Mouse (Mus musculus) kidney, embryonic 14.5 days (tissue): Measurements from ENCODE around the gene Pcdh8. TPM values are rescaled to one million over a fixed set of nuclear protein-coding genes. Genes with fewer than 3 reads are reported as not detected.

Source experiments
- ATAC-seq: fragments of 200-750 bp; cut with Nextera tagmentation; 2 replicates; pipeline ENCODE4 v1.8.0; 2017; ENCODE audit warnings: moderate number of reproducible peaks, mild to moderate bottlenecking, moderate TSS enrichment, moderate library complexity; ENCODE audit not compliant: low FRiP score, low TSS enrichment
- H3K27ac ChIP-seq: fragments of 300-500 bp; sonication (generic); 2 replicates; pipeline ENCODE4 v1.5.1; 2014; ENCODE audit warnings: low read depth, mild to moderate bottlenecking, low read length, moderate library complexity, mixed read lengths
- H3K27me3 ChIP-seq: fragments of 300-500 bp; sonication (generic); 2 replicates; pipeline ENCODE4 v1.6.1; 2014; ENCODE audit warnings: mild to moderate bottlenecking, low read length; ENCODE audit not compliant: control insufficient read depth, insufficient read depth
- H3K36me3 ChIP-seq: fragments of 300-500 bp; sonication (generic); 2 replicates; pipeline ENCODE4 v1.6.1; 2014; ENCODE audit warnings: low read length, mixed read lengths; ENCODE audit not compliant: control insufficient read depth, insufficient read depth
- H3K4me1 ChIP-seq: fragments of 300-500 bp; sonication (generic); 2 replicates; pipeline ENCODE4 v1.6.1; 2014; ENCODE audit warnings: low read length, mixed read lengths; ENCODE audit not compliant: control insufficient read depth, insufficient read depth
- H3K4me2 ChIP-seq: fragments of 300-500 bp; sonication (generic); replicated peaks from 2 replicates; pipeline ENCODE4 v1.6.1; 2014; ENCODE audit warnings: low read depth, mild to moderate bottlenecking, low read length
- H3K4me3 ChIP-seq: fragments of 300-500 bp; sonication (generic); 2 replicates; pipeline ENCODE4 v1.5.1; 2014; ENCODE audit warnings: mild to moderate bottlenecking, low read length
- H3K9ac ChIP-seq: fragments of 300-500 bp; sonication (generic); 2 replicates; pipeline ENCODE4 v1.6.1; 2014; ENCODE audit warnings: low read depth, mild to moderate bottlenecking, low read length, moderate library complexity
- H3K9me3 ChIP-seq: fragments of 300-500 bp; sonication (generic); 2 replicates; pipeline ENCODE4 v1.6.1; 2016; ENCODE audit warnings: low read length; ENCODE audit not compliant: control insufficient read depth
- WGBS: fragments of 180-500 bp; shearing (Covaris S2); extraction: QIAGEN DNeasy Blood & Tissue Kit; methylation state at CpG from one replicate; pipeline ENCODE4 v1.1.7; 2014; 5-methylcytosine and 5-hydroxymethylcytosine counted together
- polyA plus RNA-seq: library from polyadenylated mRNA; unstranded; fragments of >200 nt; fragmentation: Nextera tagmentation; extraction: Ambion mirVana; gene quantifications from 2 replicates; pipeline ENCODE4 v1.2.1, GENCODE M21; 2014

The Pcdh8 gene
- polyA plus RNA-seq, 1 experiment from 2014 or later, result 2.5 TPM

GRCm38 (mm10) chr14:79768076-79768830, 2.9 kb downstream of the Pcdh8 start:
- H3K36me3 ChIP-seq, result no peaks in the 10 kb centered on the region
- ATAC-seq, result no peak
- peaks cover 65% of the 10 kb centered on the region for H3K27me3 ChIP-seq
- 2% methylated on average over 44 of the region's 59 CpGs for WGBS
- peak overlapping the region; percentile 32 for H3K4me2 ChIP-seq
- H3K4me3 ChIP-seq, result peak overlapping the region; percentile 29
- H3K27ac ChIP-seq, result no peak overlapping the region
- H3K4me1 ChIP-seq, result peaks cover 13% of the 10 kb centered on the region; the same call in 1 of the 2 replicates
- H3K9me3 ChIP-seq, result no peaks in the 10 kb centered on the region
- peak overlapping the region; percentile 23; the same call in 1 of the 2 replicates for H3K9ac ChIP-seq

- H3K4me3 ChIP-seq, result no peak overlapping the region
- WGBS, result 14% methylated on average over 11 of the region's 11 CpGs
Observed at GRCm38 (mm10) chr14:79767601-79768000, 3.5 kb downstream of the Pcdh8 start.

GRCm38 (mm10) chr14:79765196-79765765, 5.8 kb downstream of the Pcdh8 start:
- 80% methylated on average over 6 of the region's 6 CpGs for WGBS
- H3K4me1 ChIP-seq, result peaks cover 5% of the 10 kb centered on the region; the same call in 1 of the 2 replicates
- no peaks in the 10 kb centered on the region for H3K36me3 ChIP-seq

More at GRCm38 (mm10) chr14:79767601-79768000, 3.5 kb downstream of the Pcdh8 start:
- Histone ChIP-seq H3K4me2 (no peak overlapping the region), H3K9ac (no peak overlapping the region), H3K4me1 (peaks cover 13% of the 10 kb centered on the region; the same call in 1 of the 2 replicates), H3K9me3 (no peaks in the 10 kb centered on the region), H3K27ac (no peak overlapping the region), H3K36me3 (no peaks in the 10 kb centered on the region), H3K27me3 (peaks cover 58% of the 10 kb centered on the region)
- ATAC-seq, result no peak

GRCm38 (mm10) chr14:79754601-79755222, 16.4 kb downstream of the Pcdh8 start:
- H3K9ac ChIP-seq, result no peak overlapping the region

More at GRCm38 (mm10) chr14:79765196-79765765, 5.8 kb downstream of the Pcdh8 start:
- Histone ChIP-seq H3K4me2 (no peak overlapping the region), H3K4me3 (no peak overlapping the region), H3K27me3 (peaks cover 40% of the 10 kb centered on the region), H3K27ac (no peak overlapping the region), H3K9me3 (no peaks in the 10 kb centered on the region), H3K9ac (no peak overlapping the region)
- ATAC-seq, result no peak

GRCm38 (mm10) chr14:79754157-79754556, 17.0 kb downstream of the Pcdh8 start:
- WGBS, result 44% methylated on average over 3 of the region's 3 CpGs
- Histone ChIP-seq H3K9me3 (no peaks in the 10 kb centered on the region), H3K4me3 (no peak overlapping the region), H3K4me1 (no peaks in the 10 kb centered on the region), H3K27me3 (no peaks in the 10 kb centered on the region), H3K27ac (no peak overlapping the region), H3K9ac (no peak overlapping the region), H3K36me3 (no peaks in the 10 kb centered on the region), H3K4me2 (no peak overlapping the region)
- ATAC-seq, result no peak

More at GRCm38 (mm10) chr14:79754601-79755222, 16.4 kb downstream of the Pcdh8 start:
- Histone ChIP-seq H3K4me2 (no peak overlapping the region), H3K9me3 (no peaks in the 10 kb centered on the region), H3K4me1 (no peaks in the 10 kb centered on the region), H3K36me3 (no peaks in the 10 kb centered on the region), H3K4me3 (no peak overlapping the region), H3K27me3 (no peaks in the 10 kb centered on the region), H3K27ac (no peak overlapping the region)
- 46% methylated on average over 13 of the region's 13 CpGs for WGBS
- ATAC-seq, result no peak

GRCm38 (mm10) chr14:79753733-79754132, 17.4 kb downstream of the Pcdh8 start:
- no peak overlapping the region for H3K27ac ChIP-seq
- no peaks in the 10 kb centered on the region for H3K4me1 ChIP-seq
- H3K36me3 ChIP-seq, result no peaks in the 10 kb centered on the region
- no peaks in the 10 kb centered on the region for H3K9me3 ChIP-seq
- no peak for ATAC-seq
- H3K27me3 ChIP-seq, result no peaks in the 10 kb centered on the region
- no peak overlapping the region for H3K9ac ChIP-seq
- no peak overlapping the region for H3K4me2 ChIP-seq
- WGBS, result 75% methylated on average over 7 of the region's 7 CpGs
- no peak overlapping the region for H3K4me3 ChIP-seq

GRCm38 (mm10) chr14:79740515-79740914, 30.6 kb downstream of the Pcdh8 start:
- ATAC-seq, result no peak
- Histone ChIP-seq H3K27ac (no peak overlapping the region), H3K27me3 (no peaks in the 10 kb centered on the region), H3K9me3 (no peaks in the 10 kb centered on the region), H3K4me2 (no peak overlapping the region), H3K4me1 (no peaks in the 10 kb centered on the region), H3K4me3 (no peak overlapping the region), H3K36me3 (no peaks in the 10 kb centered on the region), H3K9ac (no peak overlapping the region)
- 42% methylated on average over 3 of the region's 3 CpGs for WGBS

GRCm38 (mm10) chr14:79738441-79738840, 32.7 kb downstream of the Pcdh8 start:
- Histone ChIP-seq H3K4me3 (no peak overlapping the region), H3K27me3 (no peaks in the 10 kb centered on the region), H3K9me3 (no peaks in the 10 kb centered on the region; the same call in 1 of the 2 replicates), H3K4me2 (no peak overlapping the region), H3K4me1 (no peaks in the 10 kb centered on the region), H3K9ac (no peak overlapping the region), H3K36me3 (no peaks in the 10 kb centered on the region), H3K27ac (no peak overlapping the region)
- ATAC-seq, result no peak
- 76% methylated on average over 9 of the region's 9 CpGs for WGBS
